Mouse (Mus musculus) layer of hippocampus, postnatal 25 days (tissue): Measurements from ENCODE around the gene Sfxn3. TPM values are rescaled to one million over a fixed set of nuclear protein-coding genes. Genes with fewer than 3 reads are reported as not detected.

Experiments used
- DNase-seq, 2 experiments: peaks; one replicate each; pipeline ENCODE4 v3.0.0; 2022; ENCODE audit warnings: mixed read lengths in 2 of 2, low spot score in 1 of 2; ENCODE audit errors: extremely low spot score in 1 of 2
- total RNA-seq, 2 experiments: library from RNA; stranded (reverse); gene quantifications; 2 replicates each; pipeline ENCODE4 v1.2.3; 2021

Sfxn3 gene
- total RNA-seq, 2 experiments from 2014 or later = 89.0 to 105 TPM

DNA sequence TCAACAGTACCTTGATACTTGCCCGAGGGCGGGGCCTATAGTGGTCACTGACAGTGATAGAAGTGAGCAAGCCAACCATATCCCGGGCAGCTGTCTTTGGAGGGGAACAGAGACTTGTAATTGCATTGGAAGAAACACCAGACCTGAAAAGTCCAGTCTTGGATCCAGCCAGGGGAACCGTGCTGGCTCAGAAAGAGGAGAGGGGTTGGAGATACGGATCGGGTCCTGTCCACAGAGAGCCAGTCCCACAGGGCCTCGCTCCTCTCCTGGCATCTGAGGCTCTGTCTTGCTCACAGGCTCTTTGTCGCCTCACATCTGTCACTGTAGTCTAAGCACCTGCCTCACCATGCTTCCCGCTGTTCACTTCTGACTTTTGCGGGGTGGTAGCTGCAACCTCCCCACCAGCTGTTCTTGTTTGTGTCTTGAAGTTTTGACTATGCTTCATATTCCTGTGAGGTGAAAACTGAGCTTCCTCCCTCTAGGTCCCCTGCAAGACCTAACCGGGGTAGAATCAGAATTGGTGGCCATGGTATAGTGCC is 2.8 kb upstream of the Sfxn3 start:
- DNase-seq = no peak

DNA sequence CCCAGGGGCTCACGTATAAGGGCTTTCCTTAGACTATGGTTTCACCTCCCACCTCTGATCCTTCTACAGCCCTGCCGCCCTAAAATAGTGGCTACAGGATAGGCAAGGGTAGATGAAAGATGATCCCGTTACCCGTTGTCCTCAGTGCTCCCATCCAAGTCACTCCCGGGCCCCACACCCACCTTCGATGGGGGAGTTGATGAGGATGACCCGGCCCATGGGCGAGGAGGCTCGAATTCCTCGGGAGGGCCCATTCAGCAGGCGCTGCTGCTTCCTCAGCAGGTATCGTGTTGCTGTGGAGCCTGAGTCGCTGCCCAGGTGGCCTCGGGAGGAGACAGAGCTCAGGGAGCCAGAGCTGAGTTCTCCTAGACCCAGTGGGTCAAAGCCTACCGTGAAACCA is 2.1 kb upstream of the Sfxn3 start:
- no peak for DNase-seq

- DNase-seq = no peak
Observed at GRCm38 (mm10) chr19:45045651-45046050, 1.7 kb upstream of the Sfxn3 start, which contains the start of gene Pdzd7. Pdzd7 (minus strand) TSS chr19:45045717.

- peak; percentile 51 to 74 for DNase-seq
Observed at GRCm38 (mm10) chr19:45046523-45047321, 581 bp upstream of the Sfxn3 start.

GRCm38 (mm10) chr19:45047935-45048643 is 786 bp downstream of the Sfxn3 start:
- peak; percentile 51 to 55 for DNase-seq

GRCm38 (mm10) chr19:45048644-45049365 is 1.5 kb downstream of the Sfxn3 start:
- no peak for DNase-seq

- no peak for DNase-seq
Observed at GRCm38 (mm10) chr19:45049523-45049922, 2.2 kb downstream of the Sfxn3 start.

- DNase-seq = peak in 1 of 2 experiments; percentile 7
Observed at GRCm38 (mm10) chr19:45053451-45053850, 6.1 kb downstream of the Sfxn3 start.

DNA sequence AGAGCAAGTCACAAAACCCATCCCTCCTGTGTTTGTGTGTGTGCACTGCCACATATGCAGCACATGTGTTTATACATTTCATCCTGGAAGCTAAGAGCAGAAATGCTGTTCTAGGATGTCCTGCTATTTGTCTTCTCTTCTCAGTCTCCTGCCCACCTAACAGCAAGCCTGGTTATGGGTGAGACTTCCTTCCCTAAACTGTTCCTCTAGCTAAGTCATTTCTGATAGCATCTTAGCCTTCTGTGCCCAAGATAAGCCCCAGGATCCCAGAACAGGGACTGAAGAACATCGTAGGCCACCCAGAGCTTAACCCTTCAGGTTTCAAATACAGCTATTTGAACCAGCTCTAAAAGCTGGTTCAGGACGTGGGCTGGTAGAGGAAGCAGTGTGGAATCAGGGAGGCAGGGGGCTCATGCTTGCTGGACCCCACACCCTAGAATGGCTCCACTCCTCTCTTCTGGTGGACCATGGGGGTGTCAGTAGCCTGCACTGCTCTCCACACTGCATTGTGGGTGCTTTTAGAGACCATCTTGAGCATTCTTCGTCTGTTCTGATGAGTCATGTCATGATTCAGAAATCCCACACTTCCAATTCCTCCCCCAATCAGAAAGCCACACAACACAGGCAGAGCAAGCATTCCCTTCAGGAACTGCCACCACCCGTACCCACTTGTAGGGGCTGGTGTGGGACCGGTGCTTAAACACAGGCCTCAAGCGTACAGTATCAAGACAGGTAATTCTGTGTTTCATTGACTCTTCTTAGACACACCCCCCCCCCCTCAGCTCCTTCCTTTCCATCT is 7.8 kb downstream of the Sfxn3 start:
- DNase-seq = peak in 1 of 2 experiments; percentile 10

- peak in 1 of 2 experiments; percentile 11 for DNase-seq
Observed at GRCm38 (mm10) chr19:45056364-45056763, 9.1 kb downstream of the Sfxn3 start.

DNA sequence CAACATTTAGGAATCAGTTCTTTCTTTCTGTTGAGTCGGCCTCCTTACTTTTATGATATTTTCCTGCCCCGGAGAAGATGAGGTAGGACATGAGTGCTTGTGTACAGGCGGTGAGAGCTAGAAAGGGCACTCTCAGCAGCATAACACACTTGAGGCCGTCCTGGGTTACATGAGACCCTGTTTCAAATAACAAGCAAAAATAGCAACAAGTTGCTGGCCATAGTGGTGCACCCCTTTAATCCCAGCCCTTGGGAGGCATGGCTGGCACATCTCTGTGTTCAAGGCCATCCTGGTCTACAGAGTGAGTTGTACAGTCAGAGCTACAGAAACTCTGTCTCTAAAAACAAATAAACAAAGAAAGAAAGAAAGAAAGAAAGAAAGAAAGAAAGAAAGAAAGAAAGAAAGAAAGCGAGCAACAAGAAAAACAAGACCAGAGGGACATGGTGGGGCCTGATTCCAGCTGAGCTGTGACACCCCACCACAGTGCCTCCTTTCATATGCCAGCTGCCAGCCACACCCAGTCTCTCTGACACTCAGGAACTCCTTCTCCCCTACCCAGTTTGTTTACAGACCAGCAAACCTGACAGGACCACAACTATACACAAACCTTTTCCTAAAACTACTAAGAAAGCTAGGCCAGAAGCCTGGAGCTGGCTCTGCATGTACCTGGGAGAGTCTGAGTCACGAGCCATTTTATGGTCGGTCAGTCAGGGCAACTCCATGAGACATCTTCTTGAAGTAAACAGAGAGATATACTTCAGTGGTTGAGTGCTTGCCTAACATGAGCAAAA is 9.8 kb downstream of the Sfxn3 start:
- DNase-seq = no peak

DNA sequence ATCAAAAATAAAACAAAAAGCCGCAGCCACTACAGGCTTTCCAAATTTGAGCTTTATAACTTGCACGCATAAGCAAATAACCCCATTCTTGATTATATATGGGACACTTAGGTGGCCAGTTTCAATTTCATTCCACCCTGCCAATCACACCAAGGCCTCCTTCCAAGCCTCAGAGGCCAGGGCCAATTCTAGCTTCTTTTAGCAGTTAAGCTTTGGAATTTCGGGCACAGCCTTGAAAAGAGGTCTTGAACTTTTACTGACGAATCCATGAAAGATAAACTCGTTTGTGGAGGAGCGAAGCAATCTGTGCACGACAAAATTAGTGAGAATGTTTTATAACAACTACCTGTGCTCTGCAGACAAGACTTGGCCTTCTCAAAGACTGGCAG is 10.4 kb downstream of the Sfxn3 start:
- DNase-seq = no peak

DNA sequence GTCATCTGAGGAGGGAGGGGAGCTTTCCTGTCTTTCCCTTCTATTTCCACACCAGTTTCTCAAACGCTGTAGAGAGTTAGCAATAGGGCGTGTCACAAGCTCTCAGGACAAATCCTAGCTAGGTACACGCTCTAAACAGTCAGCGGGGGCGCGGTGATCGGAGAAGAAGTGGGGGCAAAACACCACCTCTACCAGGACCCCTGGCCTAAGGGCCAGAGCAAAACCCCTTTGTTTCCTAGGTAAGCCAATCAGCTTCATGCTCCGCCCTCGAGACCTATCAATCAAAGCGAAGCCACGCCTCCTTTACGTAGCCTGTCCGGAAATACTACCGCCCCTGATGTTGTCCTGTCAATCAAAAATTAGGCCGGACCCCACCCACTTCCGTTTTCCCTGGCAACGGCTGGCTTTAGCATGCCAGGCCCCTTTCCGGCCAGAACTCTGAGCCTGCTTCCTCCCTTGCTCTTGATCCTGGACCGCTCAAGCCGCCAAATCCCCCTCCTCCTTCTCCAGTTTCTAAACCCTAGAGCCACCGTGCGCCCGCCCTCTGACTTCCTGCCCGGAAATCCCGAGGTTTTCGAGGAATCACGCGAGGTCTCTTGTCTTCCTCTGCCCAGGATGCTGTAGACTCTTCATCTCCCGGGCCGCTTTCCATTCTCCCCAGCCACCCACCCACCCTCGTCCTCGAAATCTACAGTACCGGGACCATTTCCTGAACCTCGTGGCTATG is 11.0 kb downstream of the Sfxn3 start:
- DNase-seq = peak; percentile 72 to 77

DNA sequence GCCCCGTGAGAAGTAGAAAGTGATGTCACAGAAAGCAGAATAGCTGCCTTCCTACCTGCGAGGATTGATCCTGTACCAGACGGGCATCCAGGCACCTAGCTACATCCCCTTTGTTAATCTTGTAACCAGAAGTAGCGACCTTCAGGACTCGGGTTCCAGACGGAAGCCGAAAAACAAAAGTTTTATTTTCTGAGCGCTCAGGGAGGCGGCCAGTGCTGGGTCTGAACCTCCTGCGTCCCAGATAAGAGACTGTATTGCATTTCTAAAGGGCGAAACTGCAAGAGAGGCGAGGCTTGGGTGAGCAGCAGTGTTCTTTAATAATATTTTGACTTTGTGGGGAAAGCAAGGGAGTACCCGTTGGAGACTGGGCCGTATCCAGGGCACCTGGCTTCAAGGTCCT is 11.5 kb downstream of the Sfxn3 start:
- no peak for DNase-seq

DNA sequence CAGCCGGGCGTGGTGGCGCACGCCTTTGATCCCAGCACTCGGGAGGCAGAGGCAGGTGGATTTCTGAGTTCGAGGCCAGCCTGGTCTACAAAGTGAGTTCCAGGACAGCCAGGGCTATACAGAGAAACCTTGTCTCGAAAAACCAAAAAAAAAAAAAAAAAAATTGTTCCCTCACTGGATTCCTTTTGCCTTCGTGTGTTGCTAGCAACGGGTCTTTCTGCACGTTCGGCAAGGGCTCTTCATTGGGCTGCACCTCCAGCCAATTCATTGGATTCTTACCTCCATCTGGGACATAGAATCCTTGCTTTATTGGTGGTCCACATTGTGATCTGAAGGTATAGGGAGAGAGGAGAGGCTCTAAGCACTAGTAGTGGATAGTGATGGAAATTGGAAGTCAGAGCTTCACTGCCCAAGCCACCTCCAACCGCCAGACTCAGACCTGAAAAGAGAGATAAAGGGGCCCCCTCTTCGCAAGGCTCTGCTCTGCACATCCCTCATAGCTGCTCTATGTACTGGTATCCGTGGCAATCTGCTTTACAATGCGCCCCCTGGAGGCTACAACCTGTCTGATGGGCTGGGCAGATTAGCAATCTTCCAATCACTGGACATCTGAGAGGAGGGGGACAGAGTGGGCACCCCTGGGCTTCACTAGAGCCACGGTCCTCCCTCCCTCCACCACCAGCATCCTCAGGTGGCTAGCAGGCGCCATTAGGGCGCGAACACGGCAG is 16.4 kb downstream of the Sfxn3 start:
- peak in 1 of 2 experiments; percentile 69 for DNase-seq

DNA sequence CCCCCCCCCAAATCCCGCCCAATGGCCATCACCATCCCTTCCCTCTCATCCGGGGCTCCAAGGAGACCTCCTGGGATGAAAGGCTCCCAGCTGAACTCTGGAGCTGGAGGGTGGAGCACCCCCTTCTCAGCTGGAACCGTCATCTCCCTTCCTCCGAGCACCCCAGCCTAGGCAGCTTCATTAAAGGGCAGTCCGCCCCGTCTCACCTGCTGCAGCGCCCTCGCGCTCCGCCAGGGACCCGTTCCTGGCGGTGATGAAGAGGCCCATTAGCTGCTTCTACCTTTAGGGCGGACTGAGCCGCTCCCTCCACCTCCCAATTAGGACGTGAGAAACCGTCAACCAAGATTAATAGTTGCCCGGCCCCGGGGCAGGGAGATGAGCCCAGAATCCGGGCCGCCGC is 17.9 kb downstream of the Sfxn3 start:
- DNase-seq = no peak

- no peak for DNase-seq
Observed at GRCm38 (mm10) chr19:45067170-45067569, 19.9 kb downstream of the Sfxn3 start.
